Mouse (Mus musculus) thymus, adult 2 months (tissue): ENCODE measurements around the gene Apba1.

Source experiments
- CTCF ChIP-seq: fragments of 200-500 bp; IDR thresholded peaks from 2 replicates; pipeline ENCODE4 v1.5.1; 2012; ENCODE audit warnings: mild to moderate bottlenecking, control low read depth, low read length, moderate library complexity, borderline replicate concordance; ENCODE audit not compliant: control insufficient read depth, poor library complexity, insufficient read depth; ENCODE audit errors: extremely low read depth
- POLR2A ChIP-seq: fragments of 200-500 bp; IDR thresholded peaks from 2 replicates; pipeline ENCODE4 v1.6.1; 2012; ENCODE audit warnings: mild to moderate bottlenecking, low read length, control low read depth, moderate library complexity; ENCODE audit not compliant: control insufficient read depth, poor library complexity, insufficient read depth; ENCODE audit errors: extremely low read depth

DNA sequence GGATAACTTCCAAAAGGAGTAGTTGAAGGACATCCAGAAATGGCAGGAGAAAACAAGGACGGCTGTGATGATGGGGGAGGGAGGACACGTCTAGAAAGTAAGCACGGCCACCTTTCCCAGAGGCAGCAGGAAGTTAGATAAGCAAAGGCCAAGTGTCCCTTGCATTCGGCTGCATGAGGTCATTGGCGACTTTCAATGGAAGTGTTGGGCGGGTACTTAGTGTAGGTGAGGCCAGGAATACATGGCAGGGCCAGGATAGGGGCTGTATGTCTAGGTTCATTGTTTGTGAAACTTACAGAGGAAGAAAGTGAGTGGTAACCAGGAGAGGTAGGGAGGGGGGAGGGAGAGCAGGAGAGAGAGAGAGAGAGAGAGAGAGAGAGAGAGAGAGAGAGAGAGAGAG, 33.0 kb downstream of the Apba1 start:
- TF ChIP-seq CTCF, result no peak
- no peak for TF ChIP-seq POLR2A
